Mouse (Mus musculus) embryonic facial prominence, embryonic 13.5 days (tissue): ENCODE results near the gene Trmt112. TPM values are rescaled to one million over a fixed set of nuclear protein-coding genes. Genes with fewer than 3 reads are reported as not detected.

ENCODE experiments used
- ATAC-seq: fragments of 200-750 bp; cut with Nextera tagmentation; 2 replicates; pipeline ENCODE4 v1.8.0; 2017; ENCODE audit warnings: low read depth; ENCODE audit not compliant: insufficient number of reproducible peaks, insufficient read depth, low FRiP score, low TSS enrichment
- H3K27ac ChIP-seq: fragments of 300-500 bp; sonication (generic); 2 replicates; pipeline ENCODE4 v1.5.1; 2015; ENCODE audit warnings: moderate library complexity, mild to moderate bottlenecking, inconsistent platforms
- H3K27me3 ChIP-seq: fragments of 300-500 bp; sonication (generic); 2 replicates; pipeline ENCODE4 v1.6.1; 2015; ENCODE audit warnings: mild to moderate bottlenecking, inconsistent platforms
- H3K36me3 ChIP-seq: fragments of 300-500 bp; sonication (generic); 2 replicates; pipeline ENCODE4 v1.6.1; 2015; ENCODE audit warnings: mild to moderate bottlenecking, inconsistent platforms
- H3K4me1 ChIP-seq: fragments of 300-500 bp; sonication (generic); 2 replicates; pipeline ENCODE4 v1.6.1; 2015; ENCODE audit warnings: inconsistent platforms
- H3K4me2 ChIP-seq: fragments of 300-500 bp; sonication (generic); 2 replicates; pipeline ENCODE4 v1.6.1; 2015; ENCODE audit warnings: moderate library complexity, mild to moderate bottlenecking, inconsistent platforms
- H3K4me3 ChIP-seq: fragments of 300-500 bp; sonication (generic); 2 replicates; pipeline ENCODE4 v1.5.1; 2015; ENCODE audit warnings: mild to moderate bottlenecking, inconsistent platforms
- H3K9ac ChIP-seq: fragments of 300-500 bp; sonication (generic); 2 replicates; pipeline ENCODE4 v1.6.1; 2015; ENCODE audit warnings: mild to moderate bottlenecking, inconsistent platforms
- H3K9me3 ChIP-seq: fragments of 300-500 bp; sonication (generic); 2 replicates; pipeline ENCODE4 v1.6.1; 2016; ENCODE audit warnings: inconsistent platforms
- WGBS: fragments of 180-500 bp; shearing (Covaris S2); methylation state at CpG from one replicate; pipeline ENCODE4 v1.1.7; 2015; ENCODE audit warnings: mixed read lengths; 5-methylcytosine and 5-hydroxymethylcytosine counted together
- polyA plus RNA-seq: library from polyadenylated mRNA; unstranded; fragments of >200 nt; fragmentation: Nextera tagmentation; extraction: Ambion mirVana; gene quantifications from 2 replicates; pipeline ENCODE4 v1.2.1, GENCODE M21; 2015

The Trmt112 gene
- polyA plus RNA-seq = 176 and 194 TPM in 2 replicates

DNA sequence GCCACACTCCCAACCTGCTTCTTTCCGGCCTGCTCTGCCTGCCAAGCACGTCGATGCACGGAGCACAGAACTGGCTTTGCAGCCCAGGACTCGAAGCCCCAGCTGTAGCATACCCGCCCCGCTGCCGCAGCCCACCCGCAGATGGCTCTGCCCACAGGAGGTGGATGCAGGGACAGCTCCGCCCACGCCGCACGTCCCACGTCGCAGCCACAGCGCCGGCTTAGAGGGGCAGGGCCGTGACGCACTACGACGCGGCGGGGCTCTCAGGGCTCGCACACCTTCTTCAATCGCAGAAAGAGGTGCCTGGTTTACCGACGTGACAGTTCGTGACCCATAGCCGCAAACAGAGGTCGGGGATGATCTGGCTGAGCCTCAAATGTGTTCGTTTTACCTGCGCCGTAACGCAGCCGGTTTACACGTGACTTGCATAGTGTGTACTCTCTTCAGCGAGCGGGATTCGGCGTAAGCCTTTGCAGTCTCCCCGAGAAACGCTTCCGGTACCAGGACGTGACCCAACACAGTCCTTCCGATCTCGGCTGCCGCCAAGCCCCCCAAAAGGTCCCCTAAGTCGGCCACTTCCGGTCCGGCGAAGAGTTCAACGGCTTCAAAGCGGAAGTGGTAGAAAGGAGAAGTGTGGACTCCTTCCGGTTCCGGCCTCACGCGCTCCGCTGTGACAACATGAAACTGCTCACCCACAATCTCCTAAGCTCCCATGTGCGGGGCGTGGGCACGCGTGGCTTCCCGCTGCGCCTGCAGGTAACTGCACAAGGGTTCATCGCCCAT is at the start of gene Trmt112, which contains the start of gene Prdx5:
TSS of gene Trmt112 (plus strand) at position 192 of the 783 bp plus-strand sequence.
TSS of gene Prdx5 (minus strand) at position 600 of the 783 bp plus-strand sequence.
- peak within 1 kb of the TSS; percentile 81 for H3K4me2 ChIP-seq
- no peaks in the 10 kb centered on the region for H3K27me3 ChIP-seq
- peak within 1 kb of the TSS; percentile 78 for H3K9ac ChIP-seq
- peaks cover 28% of the 10 kb centered on the region for H3K4me1 ChIP-seq
- ATAC-seq = peak; percentile 89
- no peaks in the 10 kb centered on the region for H3K9me3 ChIP-seq
- peaks cover 65% of the 10 kb centered on the region for H3K36me3 ChIP-seq
- under 1% methylated on average over 65 of the region's 65 CpGs for WGBS
- H3K4me3 ChIP-seq = peak within 1 kb of the TSS; percentile 68
- H3K27ac ChIP-seq = peak within 1 kb of the TSS; percentile 99

- H3K4me3 ChIP-seq = no peak overlapping the region
- peaks cover 7% of the 10 kb centered on the region for H3K4me1 ChIP-seq
- H3K27ac ChIP-seq = no peak overlapping the region
- no peak overlapping the region for H3K4me2 ChIP-seq
- no peak overlapping the region for H3K9ac ChIP-seq
- H3K36me3 ChIP-seq = no peaks in the 10 kb centered on the region
- no peak for ATAC-seq
- H3K27me3 ChIP-seq = peaks cover 13% of the 10 kb centered on the region
- WGBS = 82% methylated on average over 3 of the region's 3 CpGs
- no peaks in the 10 kb centered on the region for H3K9me3 ChIP-seq
Observed at GRCm38 (mm10) chr19:6859971-6860370, 49.5 kb upstream of the Trmt112 start.

GRCm38 (mm10) chr19:6860706-6861105 is 48.8 kb upstream of the Trmt112 start:
- Histone ChIP-seq H3K9me3 (no peaks in the 10 kb centered on the region), H3K36me3 (no peaks in the 10 kb centered on the region), H3K27ac (no peak overlapping the region), H3K27me3 (peaks cover 5% of the 10 kb centered on the region), H3K4me1 (no peaks in the 10 kb centered on the region; the same call in 1 of the 2 replicates), H3K4me2 (no peak overlapping the region), H3K4me3 (no peak overlapping the region), H3K9ac (no peak overlapping the region)
- no peak for ATAC-seq
- 82% methylated on average over 6 of the region's 6 CpGs for WGBS

DNA sequence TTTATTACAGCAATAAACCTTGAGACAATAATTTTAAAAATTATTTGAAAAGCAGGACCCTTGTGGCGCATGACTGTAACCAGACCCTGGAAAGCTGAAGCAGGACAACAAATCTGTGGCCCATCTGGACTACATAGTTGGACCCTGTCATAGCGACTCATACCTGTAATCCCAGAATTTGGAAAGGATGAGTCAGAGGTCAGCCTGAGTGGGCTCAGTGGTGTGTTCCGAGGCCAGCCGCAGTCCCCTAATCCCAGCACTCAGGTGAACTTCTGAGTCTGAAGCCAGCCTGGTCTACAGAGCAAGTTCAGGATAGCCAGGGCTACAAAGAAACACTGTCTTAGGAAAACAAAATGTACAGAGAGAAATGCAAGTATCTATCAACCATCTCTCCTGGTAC is 48.0 kb upstream of the Trmt112 start:
- no peak overlapping the region for H3K4me3 ChIP-seq
- no peaks in the 10 kb centered on the region for H3K4me1 ChIP-seq
- H3K36me3 ChIP-seq = no peaks in the 10 kb centered on the region
- no peak for ATAC-seq
- no peak overlapping the region for H3K4me2 ChIP-seq
- WGBS = 86% methylated on average over 4 of the region's 4 CpGs
- no peaks in the 10 kb centered on the region for H3K27me3 ChIP-seq
- no peaks in the 10 kb centered on the region for H3K9me3 ChIP-seq
- no peak overlapping the region for H3K27ac ChIP-seq
- H3K9ac ChIP-seq = no peak overlapping the region

DNA sequence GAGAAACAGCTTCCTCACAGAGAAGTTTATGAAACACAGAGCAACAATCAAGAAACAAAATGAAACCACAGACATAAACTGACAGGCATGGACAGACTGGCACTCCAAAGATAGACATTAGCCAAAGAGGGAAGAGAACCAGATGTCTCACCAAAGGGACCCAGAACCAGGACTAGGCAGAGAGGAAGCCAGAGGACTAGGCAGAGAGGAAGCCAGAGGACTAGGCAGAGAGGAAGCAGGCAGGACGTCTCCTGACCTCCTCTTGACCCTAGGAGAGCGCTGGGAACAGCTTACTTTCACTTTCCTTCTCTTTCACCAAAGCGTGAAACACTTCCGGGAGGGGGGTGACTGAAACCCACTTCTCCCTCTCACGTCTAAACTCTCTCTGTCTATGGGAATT is 40.1 kb upstream of the Trmt112 start:
- Histone ChIP-seq H3K27me3 (no peaks in the 10 kb centered on the region), H3K9ac (peak overlapping the region; percentile 28; the same call in 1 of the 2 replicates), H3K36me3 (no peaks in the 10 kb centered on the region), H3K9me3 (no peaks in the 10 kb centered on the region), H3K4me1 (peaks cover 4% of the 10 kb centered on the region; the same call in 1 of the 2 replicates), H3K27ac (no peak overlapping the region), H3K4me2 (peak overlapping the region; percentile 45), H3K4me3 (0 out of 2 replicates have a peak overlapping the region, but pooled peaks have one; percentile 7)
- 8% methylated on average over 5 of the region's 5 CpGs for WGBS
- ATAC-seq = no peak

GRCm38 (mm10) chr19:6871574-6872271 is 37.8 kb upstream of the Trmt112 start:
- Histone ChIP-seq H3K27ac (no peak overlapping the region), H3K4me2 (no peak overlapping the region), H3K9ac (no peak overlapping the region), H3K4me1 (peaks cover 4% of the 10 kb centered on the region; the same call in 1 of the 2 replicates), H3K36me3 (no peaks in the 10 kb centered on the region), H3K4me3 (no peak overlapping the region), H3K9me3 (no peaks in the 10 kb centered on the region), H3K27me3 (no peaks in the 10 kb centered on the region)
- 67% methylated on average over 5 of the region's 5 CpGs for WGBS
- ATAC-seq = no peak

GRCm38 (mm10) chr19:6872701-6873100 is 36.8 kb upstream of the Trmt112 start:
- H3K9me3 ChIP-seq = no peaks in the 10 kb centered on the region
- H3K4me1 ChIP-seq = peaks cover 4% of the 10 kb centered on the region; the same call in 1 of the 2 replicates
- no peak overlapping the region for H3K4me3 ChIP-seq
- H3K4me2 ChIP-seq = no peak overlapping the region
- ATAC-seq = no peak
- H3K27ac ChIP-seq = no peak overlapping the region
- no peaks in the 10 kb centered on the region for H3K27me3 ChIP-seq
- no peaks in the 10 kb centered on the region for H3K36me3 ChIP-seq
- no peak overlapping the region for H3K9ac ChIP-seq
- WGBS = 69% methylated on average over 3 of the region's 3 CpGs

GRCm38 (mm10) chr19:6874257-6874656 is 35.2 kb upstream of the Trmt112 start:
- Histone ChIP-seq H3K27me3 (no peaks in the 10 kb centered on the region), H3K9me3 (no peaks in the 10 kb centered on the region), H3K4me2 (no peak overlapping the region), H3K36me3 (no peaks in the 10 kb centered on the region), H3K27ac (no peak overlapping the region), H3K9ac (no peak overlapping the region), H3K4me1 (peaks cover 3% of the 10 kb centered on the region; the same call in 1 of the 2 replicates), H3K4me3 (no peak overlapping the region)
- ATAC-seq = no peak
- 83% methylated on average over 1 of the region's 1 CpGs for WGBS

- Histone ChIP-seq H3K9ac (no peak overlapping the region), H3K27me3 (no peaks in the 10 kb centered on the region), H3K9me3 (peaks cover 9% of the 10 kb centered on the region), H3K27ac (no peak overlapping the region), H3K4me3 (no peak overlapping the region), H3K4me1 (no peaks in the 10 kb centered on the region), H3K36me3 (no peaks in the 10 kb centered on the region), H3K4me2 (no peak overlapping the region)
- 83% methylated on average over 6 of the region's 6 CpGs for WGBS
- ATAC-seq = no peak
Observed at GRCm38 (mm10) chr19:6875834-6876233, 33.7 kb upstream of the Trmt112 start.

DNA sequence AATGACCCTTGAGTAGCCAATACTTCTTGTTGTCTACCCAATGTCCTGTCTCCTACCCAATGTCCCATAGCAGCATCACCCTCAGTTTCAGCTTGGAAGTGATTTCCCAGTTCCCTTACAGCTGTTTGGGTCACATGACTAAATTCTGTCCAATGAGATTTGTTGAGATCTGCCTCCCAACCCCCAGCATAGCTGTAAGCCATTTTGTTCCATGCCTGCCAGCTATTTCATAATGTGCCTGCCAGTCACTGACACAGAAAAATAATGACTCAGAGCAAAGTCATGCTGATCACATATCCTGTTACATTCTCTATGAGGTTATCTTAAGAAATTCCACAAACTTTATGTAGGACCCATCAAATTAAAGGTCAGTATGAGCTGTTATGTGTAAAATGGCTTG is 32.7 kb upstream of the Trmt112 start:
- H3K4me3 ChIP-seq = no peak overlapping the region
- H3K9ac ChIP-seq = no peak overlapping the region
- peaks cover 10% of the 10 kb centered on the region for H3K9me3 ChIP-seq
- no peaks in the 10 kb centered on the region for H3K27me3 ChIP-seq
- H3K4me1 ChIP-seq = no peaks in the 10 kb centered on the region
- no peak overlapping the region for H3K4me2 ChIP-seq
- H3K36me3 ChIP-seq = no peaks in the 10 kb centered on the region
- no peak overlapping the region for H3K27ac ChIP-seq
- ATAC-seq = no peak

- Histone ChIP-seq H3K27ac (no peak overlapping the region), H3K9ac (no peak overlapping the region), H3K9me3 (peaks cover 10% of the 10 kb centered on the region), H3K4me3 (no peak overlapping the region), H3K36me3 (no peaks in the 10 kb centered on the region), H3K4me2 (no peak overlapping the region), H3K4me1 (no peaks in the 10 kb centered on the region), H3K27me3 (no peaks in the 10 kb centered on the region)
- no peak for ATAC-seq
- 84% methylated on average over 4 of the region's 4 CpGs for WGBS
Observed at GRCm38 (mm10) chr19:6877965-6878364, 31.5 kb upstream of the Trmt112 start.

DNA sequence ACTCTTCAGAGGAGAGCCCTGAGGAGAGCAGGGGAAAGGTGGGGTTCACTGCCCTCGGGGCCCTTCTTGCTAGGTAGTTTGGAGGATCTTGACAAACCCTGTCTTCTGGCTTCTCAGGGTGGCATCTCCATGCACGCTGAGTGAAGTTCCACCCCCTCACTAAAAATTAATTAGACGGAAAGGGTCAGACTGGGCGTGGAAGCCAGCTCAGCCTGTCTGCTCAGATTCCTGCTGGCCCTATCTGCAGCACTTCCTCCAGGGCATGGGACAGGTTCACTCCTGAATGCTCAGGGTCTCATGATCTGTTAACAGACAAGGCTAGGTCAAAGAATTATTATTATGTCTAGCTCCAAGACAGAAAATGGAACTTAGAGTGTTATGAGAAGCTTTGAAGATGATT is 17.0 kb upstream of the Trmt112 start:
- no peak overlapping the region for H3K4me3 ChIP-seq
- 54% methylated on average over 4 of the region's 4 CpGs for WGBS
- no peak for ATAC-seq

More for the DNA sequence above, 17.0 kb upstream of the Trmt112 start:
- Histone ChIP-seq H3K4me2 (no peak overlapping the region), H3K36me3 (no peaks in the 10 kb centered on the region), H3K27me3 (no peaks in the 10 kb centered on the region), H3K27ac (no peak overlapping the region), H3K4me1 (no peaks in the 10 kb centered on the region), H3K9me3 (peaks cover 6% of the 10 kb centered on the region; the same call in 1 of the 2 replicates), H3K9ac (no peak overlapping the region)
